Mouse (Mus musculus) stomach, postnatal 0 days (tissue): ENCODE measurements at regions not wholly inside any gene's neighbourhood (a gene's known extent, or its start where the extent isn't known, plus 50 kb on each side); places are given as distances from the start of the nearest gene placed in this dataset.

Experiments
- ATAC-seq: fragments of 200-750 bp; cut with Nextera tagmentation; 2 replicates; pipeline ENCODE4 v1.8.0; 2017; ENCODE audit not compliant: low FRiP score, low TSS enrichment
- DNase-seq: peaks from one replicate; pipeline ENCODE4 v3.0.0-alpha.2; 2016; ENCODE audit warnings: low spot score
- H3K27ac ChIP-seq: fragments of 300-500 bp; sonication (generic); replicated peaks from 2 replicates; pipeline ENCODE4 v1.5.1; 2014; ENCODE audit warnings: mild to moderate bottlenecking, control low read depth
- H3K27me3 ChIP-seq: fragments of 300-500 bp; sonication (generic); 2 replicates; pipeline ENCODE4 v1.6.1; 2014; ENCODE audit warnings: low read length; ENCODE audit not compliant: control insufficient read depth, insufficient read depth
- H3K36me3 ChIP-seq: fragments of 300-500 bp; sonication (generic); 2 replicates; pipeline ENCODE4 v1.6.1; 2014; ENCODE audit warnings: low read length, mixed read lengths; ENCODE audit not compliant: control insufficient read depth, insufficient read depth
- H3K4me1 ChIP-seq: fragments of 300-500 bp; sonication (generic); replicated peaks from 2 replicates; pipeline ENCODE4 v1.6.1; 2014; ENCODE audit warnings: antibody characterized with exemption; ENCODE audit not compliant: control insufficient read depth, insufficient read depth
- H3K4me2 ChIP-seq: fragments of 300-500 bp; sonication (generic); replicated peaks from 2 replicates; pipeline ENCODE4 v1.6.1; 2014; ENCODE audit warnings: low read depth, mild to moderate bottlenecking, control low read depth, moderate library complexity
- H3K4me3 ChIP-seq: fragments of 300-500 bp; sonication (generic); 2 replicates; pipeline ENCODE4 v1.5.1; 2014; ENCODE audit warnings: low read depth, low read length, control low read depth
- H3K9ac ChIP-seq: fragments of 300-500 bp; sonication (generic); 2 replicates; pipeline ENCODE4 v1.6.1; 2014; ENCODE audit warnings: mild to moderate bottlenecking, low read length, control low read depth, mixed read lengths
- H3K9me3 ChIP-seq: fragments of 300-500 bp; sonication (generic); 2 replicates; pipeline ENCODE4 v1.6.1; 2016; ENCODE audit warnings: low read length; ENCODE audit not compliant: control insufficient read depth
- CTCF ChIP-seq: IDR thresholded peaks from 2 replicates; pipeline ENCODE4 v1.5.1; 2016; ENCODE audit warnings: antibody characterized with exemption, low read depth, mild to moderate bottlenecking, moderate library complexity
- EP300 ChIP-seq: optimal IDR thresholded peaks from 2 replicates; pipeline ENCODE3; 2016; ENCODE audit warnings: antibody characterized with exemption
- WGBS: fragments of 180-500 bp; shearing (Covaris S2); extraction: QIAGEN DNeasy Blood & Tissue Kit; methylation state at CpG from one replicate; pipeline ENCODE4 v1.1.7; 2014; 5-methylcytosine and 5-hydroxymethylcytosine counted together

DNA sequence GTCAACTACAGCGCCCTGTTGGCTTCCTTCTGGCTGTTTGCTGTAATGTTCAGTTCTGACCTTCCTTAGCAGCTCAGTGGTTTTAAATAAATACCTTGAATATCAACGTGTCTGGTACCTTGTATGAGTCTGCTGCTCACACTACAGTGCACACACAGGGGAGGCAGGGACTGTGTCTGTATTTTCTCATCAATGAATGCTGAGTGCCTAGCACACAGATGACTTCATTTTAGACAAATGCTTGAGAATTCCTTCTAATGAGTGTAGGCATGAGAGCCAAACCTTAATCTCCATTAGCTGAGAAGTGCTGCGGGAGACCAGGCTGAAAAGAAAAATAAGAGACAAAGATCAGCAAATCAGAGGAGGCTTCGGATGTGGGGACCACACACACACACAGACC lies 162.0 kb upstream of the Hmga2 start:
- Histone ChIP-seq H3K4me3 (no peak overlapping the region), H3K4me2 (no peak overlapping the region), H3K36me3 (no peaks in the 10 kb centered on the region), H3K9me3 (no peaks in the 10 kb centered on the region), H3K4me1 (no peaks in the 10 kb centered on the region), H3K27me3 (no peaks in the 10 kb centered on the region), H3K27ac (no peak overlapping the region), H3K9ac (no peak overlapping the region)
- no peak for ATAC-seq
- WGBS, result 43% methylated on average over 4 of the region's 4 CpGs
- no peak for DNase-seq
- TF ChIP-seq EP300, result no peak
- TF ChIP-seq CTCF, result no peak

DNA sequence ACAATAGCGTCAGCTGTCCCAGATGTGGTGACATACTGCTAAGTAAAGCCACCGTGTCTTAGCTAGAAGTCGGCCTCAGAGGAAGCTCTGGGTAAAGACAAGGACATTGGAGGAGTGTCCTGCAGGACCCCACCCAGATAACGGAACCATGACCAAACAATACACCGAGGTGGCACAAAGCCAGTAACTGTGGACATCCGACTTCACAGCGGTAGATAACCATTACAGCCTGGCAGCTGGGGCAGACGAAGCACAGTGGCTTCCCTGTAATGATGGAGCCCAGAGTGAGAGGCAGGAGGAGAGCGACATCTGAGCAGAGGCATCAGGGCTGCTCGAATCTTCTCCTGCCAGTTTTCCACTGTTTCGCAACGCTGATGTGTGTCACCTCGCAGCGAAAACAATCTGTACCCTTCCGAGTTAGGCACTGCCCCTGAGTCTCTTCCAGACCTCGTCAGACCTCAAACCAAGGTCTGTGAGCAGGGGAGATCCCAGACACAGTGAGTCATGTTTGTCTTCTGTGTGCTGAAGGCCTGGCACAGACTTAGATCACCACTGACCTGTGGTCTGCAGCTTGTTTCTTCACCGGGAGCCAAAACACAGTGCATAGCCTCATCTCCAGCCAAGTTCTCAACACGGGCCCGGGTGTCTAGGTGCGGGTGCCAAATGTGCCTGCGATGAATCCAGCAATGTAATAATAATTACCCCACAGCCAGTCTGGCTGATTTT lies 159.7 kb upstream of the Hmga2 start:
- 54% methylated on average over 21 of the region's 21 CpGs for WGBS
- H3K4me2 ChIP-seq, result no peak overlapping the region
- H3K27me3 ChIP-seq, result no peaks in the 10 kb centered on the region
- DNase-seq (no peak), ATAC-seq (0 out of 2 replicates have a peak, but pooled peaks have one; percentile 49)
- H3K9me3 ChIP-seq, result no peaks in the 10 kb centered on the region
- H3K36me3 ChIP-seq, result no peaks in the 10 kb centered on the region
- no peaks in the 10 kb centered on the region for H3K4me1 ChIP-seq
- TF ChIP-seq EP300 (no peak), CTCF (no peak)
- no peak overlapping the region for H3K4me3 ChIP-seq
- no peak overlapping the region for H3K27ac ChIP-seq
- no peak overlapping the region for H3K9ac ChIP-seq

DNA sequence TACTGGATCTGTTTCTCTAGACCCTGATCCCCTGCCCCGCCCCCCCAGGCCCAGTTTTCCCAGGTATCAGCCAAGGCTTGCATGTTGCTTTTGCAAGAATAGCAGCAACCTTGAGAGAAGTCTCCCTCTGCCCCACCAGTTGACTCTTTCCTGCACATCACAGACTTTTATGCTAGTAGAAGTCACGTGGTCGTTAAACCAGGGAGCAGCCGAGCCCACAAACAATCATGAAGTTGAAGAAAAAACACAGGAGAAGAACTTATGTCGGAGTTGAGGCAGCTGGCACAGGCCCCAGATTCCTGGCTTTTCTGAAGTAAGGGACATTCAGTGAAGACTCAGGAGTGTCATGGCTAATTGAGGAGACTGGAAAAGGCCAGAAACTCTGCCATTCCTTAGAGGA lies 158.9 kb upstream of the Hmga2 start:
- no peak overlapping the region for H3K4me2 ChIP-seq
- no peak overlapping the region for H3K9ac ChIP-seq
- H3K36me3 ChIP-seq, result no peaks in the 10 kb centered on the region
- H3K4me3 ChIP-seq, result no peak overlapping the region
- no peak overlapping the region for H3K27ac ChIP-seq
- no peaks in the 10 kb centered on the region for H3K4me1 ChIP-seq
- 73% methylated on average over 5 of the region's 5 CpGs for WGBS
- no peaks in the 10 kb centered on the region for H3K27me3 ChIP-seq
- DNase-seq (no peak), ATAC-seq (no peak)
- no peak for TF ChIP-seq CTCF
- TF ChIP-seq EP300, result no peak
- H3K9me3 ChIP-seq, result no peaks in the 10 kb centered on the region

DNA sequence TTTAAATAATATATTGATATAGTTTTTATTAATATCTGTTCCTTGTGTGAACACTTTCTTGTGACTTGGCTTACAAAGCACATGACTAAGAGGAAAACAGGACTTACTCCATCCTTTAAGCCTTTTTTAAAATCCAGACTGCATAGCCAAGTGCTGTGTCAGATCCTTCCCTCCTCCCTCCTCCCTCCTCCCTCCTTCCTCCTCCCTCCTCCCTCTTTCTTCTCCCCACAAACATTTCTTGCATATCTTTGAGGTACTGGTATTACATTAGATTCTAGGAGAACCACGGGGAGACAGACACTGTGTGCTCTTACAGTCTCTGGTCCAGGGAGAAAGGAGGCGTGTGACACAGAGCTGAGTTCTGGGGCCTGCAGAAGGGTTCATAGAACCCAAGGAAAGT lies 155.8 kb upstream of the Hmga2 start:
- no peak overlapping the region for H3K27ac ChIP-seq
- no peaks in the 10 kb centered on the region for H3K36me3 ChIP-seq
- DNase-seq (no peak), ATAC-seq (no peak)
- H3K9me3 ChIP-seq, result no peaks in the 10 kb centered on the region
- no peaks in the 10 kb centered on the region for H3K27me3 ChIP-seq
- H3K4me2 ChIP-seq, result no peak overlapping the region
- H3K4me1 ChIP-seq, result no peaks in the 10 kb centered on the region
- H3K4me3 ChIP-seq, result no peak overlapping the region
- TF ChIP-seq CTCF (no peak), EP300 (no peak)
- 46% methylated on average over 2 of the region's 2 CpGs for WGBS
- H3K9ac ChIP-seq, result no peak overlapping the region

GRCm38 (mm10) chr10:120628066-120628465 lies 151.8 kb upstream of the Hmga2 start:
- no peak overlapping the region for H3K9ac ChIP-seq

GRCm38 (mm10) chr10:120625474-120625873 lies 149.2 kb upstream of the Hmga2 start:
- H3K9ac ChIP-seq, result no peak overlapping the region
- no peaks in the 10 kb centered on the region for H3K4me1 ChIP-seq
- no peak overlapping the region for H3K4me3 ChIP-seq
- TF ChIP-seq EP300 (no peak), CTCF (no peak)
- DNase-seq (no peak), ATAC-seq (no peak)
- H3K9me3 ChIP-seq, result no peaks in the 10 kb centered on the region
- no peaks in the 10 kb centered on the region for H3K27me3 ChIP-seq
- H3K4me2 ChIP-seq, result no peak overlapping the region
- H3K27ac ChIP-seq, result no peak overlapping the region
- no peaks in the 10 kb centered on the region for H3K36me3 ChIP-seq
- 75% methylated on average over 5 of the region's 5 CpGs for WGBS

More at GRCm38 (mm10) chr10:120628066-120628465, 151.8 kb upstream of the Hmga2 start:
- H3K27ac ChIP-seq, result no peak overlapping the region
- ATAC-seq, result no peak; the same call in 1 of the 2 replicates
- no peak for TF ChIP-seq EP300
- no peak for TF ChIP-seq CTCF
- no peak overlapping the region for H3K4me3 ChIP-seq
- no peak overlapping the region for H3K4me2 ChIP-seq
- no peaks in the 10 kb centered on the region for H3K36me3 ChIP-seq
- DNase-seq, result no peak
- H3K27me3 ChIP-seq, result no peaks in the 10 kb centered on the region
- no peaks in the 10 kb centered on the region for H3K9me3 ChIP-seq
- WGBS, result 57% methylated on average over 5 of the region's 5 CpGs
- H3K4me1 ChIP-seq, result no peaks in the 10 kb centered on the region
